Mouse (Mus musculus): ENCODE results near the gene Glmp. TPM values are rescaled to one million over a fixed set of nuclear protein-coding genes. Genes with fewer than 3 reads are reported as not detected.
"Not testable (repeated sequence)": the region's sequence is repeated elsewhere in the genome, so short reads cannot be mapped to it uniquely, and the experiment has no call there.

Gene Glmp
- 28.5 and 39.2 TPM in 2 replicates for total RNA-seq (2014; rRNA removed)
- polyA plus RNA-seq (2015; fragmentation: Nextera tagmentation; extraction: Ambion mirVana) = 106 and 109 TPM in 2 replicates

- peak within 1 kb of the TSS; percentile 59 for H3K9ac ChIP-seq (replicated peaks; ENCODE audit: low read length, poor library complexity, severe bottlenecking)
- no peaks in the 10 kb centered on the region for H3K27me3 ChIP-seq (ENCODE audit: insufficient read depth, low read length)
- no peak within 1 kb of the TSS for H3K27ac ChIP-seq (ENCODE audit: low read depth, low read length)
- under 1% methylated on average over 10 of the region's 10 CpGs for WGBS
- peak within 1 kb of the TSS; percentile 55 for H3K4me3 ChIP-seq (ENCODE audit: low read depth, low read length)
- peak within 1 kb of the TSS; percentile 59 for H3K4me2 ChIP-seq (ENCODE audit: low read depth, low read length, poor library complexity, severe bottlenecking)
- H3K36me3 ChIP-seq (ENCODE audit: insufficient read depth, low read length) = peaks cover 45% of the 10 kb centered on the region
- peaks cover 6% of the 10 kb centered on the region for H3K4me1 ChIP-seq (ENCODE audit: insufficient read depth, low read length)
- ATAC-seq (ENCODE audit: low FRiP score) (peak; percentile 78; the same call in 1 of the 2 replicates), DNase-seq (ENCODE audit: low spot score) (peak; percentile 80)
- no peak for TF ChIP-seq CTCF (IDR thresholded peaks at IDR 0.05)
- no peaks in the 10 kb centered on the region for H3K9me3 ChIP-seq (ENCODE audit: low read length)
Measured at GRCm38 (mm10) chr3:88324951-88325405, at the start of gene Glmp. Glmp (plus strand) TSS chr3:88325023.

DNA sequence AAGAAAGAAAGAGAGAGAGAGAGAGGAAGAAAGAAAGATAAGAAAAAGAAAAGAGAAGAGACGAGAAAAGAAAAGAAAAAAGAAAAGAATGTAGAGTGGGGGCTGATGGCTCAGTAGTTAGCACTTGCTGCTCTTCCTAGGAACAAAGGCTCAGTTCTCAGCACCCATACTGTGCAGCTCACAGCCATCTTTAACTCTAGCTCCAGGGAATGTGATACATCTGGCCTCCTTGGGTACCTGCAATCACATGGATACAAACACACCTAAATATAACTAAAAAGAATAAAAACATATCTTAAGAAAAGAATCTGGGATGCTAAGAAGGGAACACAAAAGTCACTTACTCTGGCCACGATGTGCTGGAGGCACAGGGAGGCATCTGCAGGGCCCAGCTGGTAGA is 48.7 kb upstream of the Glmp start:
- TF ChIP-seq CTCF (IDR thresholded peaks at IDR 0.05) = no peak
- WGBS = 85% methylated on average over 2 of the region's 2 CpGs
- DNase-seq (ENCODE audit: low spot score) (no peak), ATAC-seq (ENCODE audit: low FRiP score) (no peak)
- Histone ChIP-seq H3K27ac (ENCODE audit: low read depth, low read length) (no peak overlapping the region), H3K9me3 (ENCODE audit: low read length) (no peaks in the 10 kb centered on the region), H3K4me2 (ENCODE audit: low read depth, low read length, poor library complexity, severe bottlenecking) (no peak overlapping the region), H3K36me3 (ENCODE audit: insufficient read depth, low read length) (no peaks in the 10 kb centered on the region), H3K27me3 (ENCODE audit: insufficient read depth, low read length) (no peaks in the 10 kb centered on the region), H3K4me3 (ENCODE audit: low read depth, low read length) (no peak overlapping the region), H3K9ac (replicated peaks; ENCODE audit: low read length, poor library complexity, severe bottlenecking) (no peak overlapping the region), H3K4me1 (ENCODE audit: insufficient read depth, low read length) (no peaks in the 10 kb centered on the region)

DNA sequence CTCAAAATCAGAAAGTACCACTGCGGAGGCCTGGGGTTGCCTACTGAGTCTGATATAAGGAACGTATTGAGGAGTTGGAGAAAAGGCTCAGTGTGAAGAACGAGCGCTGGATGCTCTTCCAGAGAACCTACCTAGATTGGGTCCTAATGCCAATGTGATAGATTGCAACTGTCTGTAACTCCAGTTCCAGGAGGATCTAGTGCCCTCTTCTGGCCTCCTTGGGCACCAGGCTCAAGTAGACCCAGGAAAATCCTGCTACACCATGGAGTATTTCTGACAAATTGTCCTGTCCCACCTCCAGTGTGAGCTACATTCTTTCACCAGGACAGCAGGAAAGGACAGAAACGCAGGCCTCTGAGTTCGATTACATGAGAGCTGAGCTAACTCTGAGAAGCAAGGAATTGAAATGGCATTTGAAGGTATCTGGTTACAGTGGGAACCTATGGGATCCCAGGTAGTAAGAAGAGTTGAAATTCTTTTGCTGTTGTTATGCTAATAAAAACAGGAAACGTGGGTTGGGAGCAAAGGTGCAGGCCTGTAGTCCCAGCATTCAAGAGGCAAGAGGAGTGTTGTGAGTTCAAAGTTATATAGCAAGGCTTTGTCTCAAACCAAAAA is 48.2 kb upstream of the Glmp start:
- Histone ChIP-seq H3K9me3 (ENCODE audit: low read length) (no peaks in the 10 kb centered on the region), H3K9ac (replicated peaks; ENCODE audit: low read length, poor library complexity, severe bottlenecking) (no peak overlapping the region), H3K36me3 (ENCODE audit: insufficient read depth, low read length) (no peaks in the 10 kb centered on the region), H3K27ac (ENCODE audit: low read depth, low read length) (no peak overlapping the region), H3K4me3 (ENCODE audit: low read depth, low read length) (no peak overlapping the region), H3K27me3 (ENCODE audit: insufficient read depth, low read length) (no peaks in the 10 kb centered on the region), H3K4me1 (ENCODE audit: insufficient read depth, low read length) (no peaks in the 10 kb centered on the region), H3K4me2 (ENCODE audit: low read depth, low read length, poor library complexity, severe bottlenecking) (no peak overlapping the region)
- ATAC-seq (ENCODE audit: low FRiP score) = no peak
- TF ChIP-seq CTCF (IDR thresholded peaks at IDR 0.05) = peak; percentile 63
- DNase-seq (ENCODE audit: low spot score) = peak; percentile 38
- WGBS = 49% methylated on average over 7 of the region's 7 CpGs

DNA sequence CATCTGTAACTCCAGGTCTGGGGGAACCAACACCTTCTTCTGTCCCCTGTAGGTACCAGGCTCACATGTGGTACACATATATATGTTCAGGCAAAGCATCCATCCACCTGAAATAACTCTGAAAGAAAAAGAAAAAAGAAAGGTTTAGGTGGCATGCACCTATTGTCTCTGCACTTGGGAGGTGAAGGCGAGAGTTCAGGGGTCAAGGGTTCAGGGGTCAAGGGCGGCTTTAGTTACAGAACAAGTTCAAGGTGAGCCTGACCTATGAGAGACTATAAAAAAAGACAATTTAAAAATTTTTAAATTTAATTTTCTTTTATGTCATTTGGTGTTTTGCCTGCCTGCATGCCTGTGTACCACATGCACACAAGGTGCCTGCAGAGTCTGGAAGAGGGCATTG is 44.8 kb upstream of the Glmp start:
- Histone ChIP-seq H3K9ac (replicated peaks; ENCODE audit: low read length, poor library complexity, severe bottlenecking) (no peak overlapping the region), H3K4me1 (ENCODE audit: insufficient read depth, low read length) (no peaks in the 10 kb centered on the region), H3K27me3 (ENCODE audit: insufficient read depth, low read length) (no peaks in the 10 kb centered on the region), H3K4me2 (ENCODE audit: low read depth, low read length, poor library complexity, severe bottlenecking) (no peak overlapping the region), H3K27ac (ENCODE audit: low read depth, low read length) (no peak overlapping the region), H3K36me3 (ENCODE audit: insufficient read depth, low read length) (no peaks in the 10 kb centered on the region), H3K4me3 (ENCODE audit: low read depth, low read length) (no peak overlapping the region), H3K9me3 (ENCODE audit: low read length) (no peaks in the 10 kb centered on the region)
- no peak for TF ChIP-seq CTCF (IDR thresholded peaks at IDR 0.05)
- DNase-seq (ENCODE audit: low spot score) = no peak
- WGBS = 87% methylated on average over 2 of the region's 2 CpGs
- no peak for ATAC-seq (ENCODE audit: low FRiP score)

DNA sequence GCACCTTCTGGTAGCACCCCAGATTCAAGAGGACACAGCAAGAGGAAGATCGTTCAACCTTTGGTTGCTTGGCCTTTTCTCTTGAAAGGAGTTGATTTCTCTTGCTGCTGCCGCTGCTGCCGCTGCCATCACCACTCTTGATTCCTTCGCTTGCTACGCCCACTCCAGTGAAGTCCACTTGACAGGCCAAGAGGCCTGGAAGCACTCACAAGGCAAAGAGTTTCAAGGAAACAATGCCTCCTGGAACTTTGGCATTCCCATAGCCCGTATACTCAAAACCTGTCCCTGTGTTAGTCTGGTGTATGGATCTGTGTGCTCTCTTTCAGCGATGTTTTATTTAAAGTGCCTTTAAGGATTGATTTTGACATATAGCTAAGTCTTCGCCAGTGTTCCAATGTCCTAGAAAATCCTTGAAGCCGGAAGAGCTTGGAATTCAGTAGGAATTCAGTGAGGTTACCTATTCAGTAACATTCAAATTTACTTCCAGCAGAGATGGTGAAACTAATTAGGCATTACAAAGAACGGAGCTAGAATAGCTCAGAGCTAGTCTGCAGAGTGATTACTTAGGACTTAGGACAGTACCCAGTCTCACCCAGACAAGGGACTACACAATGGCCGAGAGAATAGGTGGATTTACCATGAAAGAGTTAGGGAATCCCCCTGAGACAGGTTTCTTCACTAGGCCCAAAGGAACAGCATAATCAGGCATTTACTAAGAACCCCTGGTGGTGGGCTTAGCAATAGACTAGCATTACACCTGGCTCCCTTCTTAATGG is 43.5 kb upstream of the Glmp start:
- H3K9me3 ChIP-seq (ENCODE audit: low read length); H3K36me3 ChIP-seq (ENCODE audit: insufficient read depth, low read length); H3K27me3 ChIP-seq (ENCODE audit: insufficient read depth, low read length); H3K4me1 ChIP-seq (ENCODE audit: insufficient read depth, low read length); H3K4me3 ChIP-seq (ENCODE audit: low read depth, low read length); H3K9ac ChIP-seq (replicated peaks; ENCODE audit: low read length, poor library complexity, severe bottlenecking); H3K27ac ChIP-seq (ENCODE audit: low read depth, low read length); ATAC-seq (ENCODE audit: low FRiP score); DNase-seq (ENCODE audit: low spot score); H3K4me2 ChIP-seq (ENCODE audit: low read depth, low read length, poor library complexity, severe bottlenecking): not testable (repeated sequence)
- 55% methylated on average over 11 of the region's 11 CpGs for WGBS

DNA sequence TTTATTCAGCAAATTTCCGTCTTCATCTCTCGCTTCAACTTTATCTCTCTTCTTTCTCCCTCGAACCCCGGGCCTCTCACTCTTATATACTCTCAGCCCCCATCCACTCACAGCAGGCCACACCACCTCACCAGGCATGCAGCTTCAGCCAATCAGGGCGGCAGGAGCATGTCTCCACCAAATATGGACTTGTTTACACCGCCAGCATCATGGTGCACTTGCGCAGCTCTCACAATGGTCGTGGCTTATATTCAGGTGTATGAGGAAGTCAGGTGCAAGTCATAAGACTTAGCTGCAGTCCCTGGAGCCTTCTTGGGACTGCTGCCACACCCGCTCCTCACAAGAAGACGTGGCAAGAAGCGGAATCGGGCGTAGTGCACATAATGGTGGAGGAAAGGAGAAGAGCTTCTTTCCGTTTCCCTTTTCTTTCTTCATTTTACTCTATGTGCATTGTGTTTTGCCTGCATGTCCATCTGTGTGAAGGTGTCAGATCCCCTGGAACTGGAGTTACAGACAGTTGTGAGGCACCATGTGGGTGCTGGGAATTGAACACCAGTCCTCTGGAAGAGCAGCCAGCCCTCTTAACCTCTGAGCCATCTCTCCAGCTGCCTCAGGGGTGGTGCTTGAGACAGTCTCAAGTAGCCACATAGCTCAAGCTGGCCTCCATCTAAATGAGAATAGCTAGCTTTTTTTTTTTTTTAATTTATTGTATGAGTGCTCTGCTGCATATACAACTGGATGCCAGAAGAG is 39.8 kb upstream of the Glmp start:
- not testable (repeated sequence) for H3K27me3 ChIP-seq (ENCODE audit: insufficient read depth, low read length); H3K4me1 ChIP-seq (ENCODE audit: insufficient read depth, low read length); H3K27ac ChIP-seq (ENCODE audit: low read depth, low read length); H3K9me3 ChIP-seq (ENCODE audit: low read length); ATAC-seq (ENCODE audit: low FRiP score); H3K36me3 ChIP-seq (ENCODE audit: insufficient read depth, low read length); H3K4me2 ChIP-seq (ENCODE audit: low read depth, low read length, poor library complexity, severe bottlenecking); H3K9ac ChIP-seq (replicated peaks; ENCODE audit: low read length, poor library complexity, severe bottlenecking); DNase-seq (ENCODE audit: low spot score); H3K4me3 ChIP-seq (ENCODE audit: low read depth, low read length)
- 95% methylated on average over 14 of the region's 14 CpGs for WGBS

DNA sequence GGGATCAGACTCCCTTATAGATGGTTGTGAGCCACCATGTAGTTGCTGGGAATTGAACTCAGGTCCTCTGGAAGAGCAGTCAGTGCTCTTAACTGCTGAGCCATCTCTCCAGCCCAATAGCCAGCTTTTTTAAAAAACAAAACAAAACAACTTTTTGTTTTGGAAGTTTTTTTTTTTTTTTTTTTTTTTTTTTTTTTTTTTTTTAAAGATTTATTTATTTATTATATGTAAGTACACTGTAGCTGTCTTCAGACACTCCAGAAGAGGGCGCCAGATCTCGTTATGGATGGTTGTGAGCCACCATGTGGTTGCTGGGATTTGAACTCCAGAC is 39.3 kb upstream of the Glmp start:
- not testable (repeated sequence) for H3K9me3 ChIP-seq (ENCODE audit: low read length); ATAC-seq (ENCODE audit: low FRiP score); H3K4me1 ChIP-seq (ENCODE audit: insufficient read depth, low read length); H3K4me2 ChIP-seq (ENCODE audit: low read depth, low read length, poor library complexity, severe bottlenecking); DNase-seq (ENCODE audit: low spot score); H3K27ac ChIP-seq (ENCODE audit: low read depth, low read length); H3K4me3 ChIP-seq (ENCODE audit: low read depth, low read length); H3K36me3 ChIP-seq (ENCODE audit: insufficient read depth, low read length); H3K9ac ChIP-seq (replicated peaks; ENCODE audit: low read length, poor library complexity, severe bottlenecking); H3K27me3 ChIP-seq (ENCODE audit: insufficient read depth, low read length)
- no CpG with 5 or more reads among the region's 2 CpGs for WGBS

All from midbrain, postnatal 0 days (tissue).